Mouse (Mus musculus): Measurements from ENCODE around the gene Ripor1.

Ripor1 gene

DNA sequence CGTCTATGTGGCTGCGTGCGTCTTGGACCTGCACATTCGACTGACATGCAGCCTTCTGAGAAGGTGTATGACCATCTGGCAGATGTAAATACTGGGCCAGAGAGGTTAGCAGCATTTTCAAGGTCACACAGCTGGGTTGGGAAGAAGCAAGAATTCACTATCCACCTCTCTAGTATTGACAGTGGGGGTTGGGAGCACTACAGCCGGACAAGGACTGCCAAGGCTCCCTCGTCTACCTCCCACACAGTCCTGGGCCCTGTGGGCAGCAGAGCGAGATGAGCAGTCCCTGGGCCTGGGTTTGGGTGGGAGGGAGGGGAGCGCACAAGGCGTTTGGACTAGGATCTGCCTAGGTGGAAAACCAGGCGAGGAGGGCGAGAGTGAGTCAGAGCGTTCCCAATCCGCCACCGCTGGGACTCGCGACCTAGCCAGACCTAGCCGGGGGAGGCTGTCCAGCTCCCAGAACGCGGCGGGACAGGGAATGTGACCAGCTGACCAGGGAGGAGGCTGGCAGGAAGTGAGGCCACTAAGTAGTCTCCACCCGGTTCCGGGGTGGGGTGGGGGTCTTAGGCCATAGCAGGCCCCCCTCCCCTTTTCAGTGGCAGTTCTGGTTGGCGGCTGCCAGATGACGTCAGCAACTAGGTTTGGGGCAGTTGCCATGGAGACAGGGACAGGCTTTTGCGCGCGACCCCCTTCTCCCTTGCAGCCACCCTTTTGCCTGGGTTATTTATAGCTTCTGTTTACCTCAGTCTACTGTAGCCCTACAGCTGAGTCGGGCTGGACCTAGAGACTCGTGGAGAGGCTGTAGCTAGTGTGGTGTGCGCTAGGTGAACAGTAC, 1.4 kb downstream of the Ripor1 start:
- peak; percentile 86 for DNase-seq

DNA sequence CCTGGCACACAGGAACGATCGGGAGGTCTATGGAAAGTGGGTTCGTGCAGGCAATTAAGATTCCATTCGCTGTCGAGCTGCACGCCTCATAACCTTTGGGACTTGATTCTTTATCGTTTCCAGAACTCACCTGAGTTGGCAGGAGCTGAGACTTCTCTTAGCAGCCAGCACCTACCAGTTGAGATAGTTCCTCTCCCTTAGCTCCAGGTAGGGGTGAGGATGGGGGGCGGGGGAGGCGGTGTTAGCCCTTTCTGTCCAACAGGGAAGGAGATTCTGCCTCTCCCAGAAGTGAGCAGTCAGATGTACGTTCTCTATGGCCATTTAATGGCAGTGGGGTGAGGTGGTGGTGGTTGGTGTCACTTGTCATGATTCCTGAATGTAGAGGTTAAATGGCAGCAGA, 2.0 kb downstream of the Ripor1 start:
- no peak for DNase-seq

DNA sequence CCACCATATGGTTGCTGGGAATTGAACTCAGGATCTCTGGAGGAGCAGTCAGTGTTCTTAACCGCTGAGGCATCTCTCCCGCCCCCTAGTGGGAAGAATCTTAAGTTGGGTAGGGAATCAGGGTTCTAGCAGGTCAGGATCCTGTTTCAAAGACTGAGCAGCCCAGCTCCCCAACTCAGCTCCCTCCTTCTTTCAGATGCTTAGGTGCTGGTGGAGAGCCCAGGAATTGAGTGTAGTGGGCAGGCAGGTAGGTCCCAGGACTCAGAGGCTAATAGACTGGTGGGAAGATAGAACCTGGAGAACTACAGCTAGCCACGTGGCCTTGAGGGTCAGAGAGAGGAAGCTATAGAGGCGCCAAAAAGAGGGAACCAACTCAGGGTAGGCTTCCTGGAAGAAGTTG, 2.6 kb downstream of the Ripor1 start:
- DNase-seq, result no peak

DNA sequence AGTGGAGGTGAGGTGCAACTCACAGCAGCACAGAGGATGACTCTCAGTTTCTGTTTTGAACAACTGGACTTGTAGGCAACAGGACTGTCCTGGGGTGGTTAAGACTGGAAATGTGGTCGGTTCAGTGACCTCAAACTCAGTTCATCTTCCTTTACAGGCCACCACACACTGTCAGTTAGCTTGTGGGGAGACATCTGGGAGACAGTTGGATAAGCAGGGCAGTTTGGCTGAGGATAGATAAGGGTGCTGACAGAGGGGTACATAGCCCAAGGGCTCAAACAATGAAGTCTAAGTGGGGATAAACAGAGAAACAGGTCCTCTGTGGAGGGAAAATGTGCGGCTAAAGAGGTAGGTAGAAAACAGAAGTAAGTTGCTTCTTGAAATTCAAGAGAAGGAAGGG, 4.3 kb downstream of the Ripor1 start:
- DNase-seq, result no peak

DNA sequence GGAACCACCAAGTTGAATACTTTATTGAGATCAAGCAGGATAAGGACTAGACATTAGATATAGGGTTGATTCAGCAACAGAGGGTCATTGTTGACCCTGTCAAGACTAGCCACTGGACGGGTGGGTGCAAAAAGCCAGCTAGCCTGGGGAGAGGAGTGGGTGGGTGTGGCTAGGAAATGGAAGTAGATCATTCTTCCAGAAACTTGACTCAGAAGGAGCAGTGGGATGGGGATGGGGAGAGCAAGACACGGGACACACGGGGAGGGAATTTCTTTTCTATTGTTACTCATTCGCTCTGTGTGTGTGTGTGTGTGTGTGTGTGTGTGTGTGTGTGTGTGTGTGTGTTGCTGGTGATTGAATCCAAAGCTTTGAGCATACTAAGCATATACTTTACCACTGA, 4.7 kb downstream of the Ripor1 start:
- no peak for DNase-seq

DNA sequence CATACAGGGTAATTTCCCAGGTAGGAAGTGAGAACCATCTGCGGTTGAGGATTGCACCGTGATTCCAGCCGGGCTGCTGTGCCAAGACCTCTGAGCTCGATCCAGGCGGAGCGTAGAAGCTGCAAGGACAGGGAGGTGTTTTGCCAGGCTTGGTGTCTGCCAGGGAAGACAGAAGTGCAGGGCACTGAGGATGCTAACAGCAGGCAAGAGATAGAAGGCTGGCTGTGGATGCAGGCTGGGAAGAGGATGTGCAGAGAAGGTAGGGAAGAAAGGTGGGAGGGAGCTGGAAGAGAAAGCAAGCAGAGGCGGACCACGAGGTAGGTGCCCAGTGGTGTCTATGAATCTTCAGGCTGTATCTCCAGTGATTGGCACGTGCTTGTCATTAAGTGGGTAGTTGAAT, 6.8 kb downstream of the Ripor1 start:
- DNase-seq, result no peak

DNA sequence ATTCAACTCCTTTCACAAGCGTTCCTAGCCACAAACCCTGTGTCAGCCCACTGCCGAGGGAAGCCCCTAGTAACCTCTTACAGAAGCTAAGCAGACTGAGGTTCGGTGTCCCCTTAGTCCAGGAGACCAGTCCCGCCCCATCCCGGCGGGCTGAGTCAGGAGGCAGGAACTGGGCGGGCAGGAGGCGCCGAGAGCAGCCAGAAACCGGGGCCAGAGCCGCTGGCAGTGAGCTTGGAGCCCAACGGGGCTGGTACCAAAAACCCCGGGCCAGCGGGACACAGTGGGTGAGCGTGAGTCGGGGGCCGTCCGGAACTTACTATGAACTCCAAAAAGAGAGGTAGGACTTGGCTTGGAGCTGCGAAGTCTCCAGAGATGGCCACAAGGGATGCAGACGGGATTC, 8.0 kb downstream of the Ripor1 start:
- no peak for DNase-seq

DNA sequence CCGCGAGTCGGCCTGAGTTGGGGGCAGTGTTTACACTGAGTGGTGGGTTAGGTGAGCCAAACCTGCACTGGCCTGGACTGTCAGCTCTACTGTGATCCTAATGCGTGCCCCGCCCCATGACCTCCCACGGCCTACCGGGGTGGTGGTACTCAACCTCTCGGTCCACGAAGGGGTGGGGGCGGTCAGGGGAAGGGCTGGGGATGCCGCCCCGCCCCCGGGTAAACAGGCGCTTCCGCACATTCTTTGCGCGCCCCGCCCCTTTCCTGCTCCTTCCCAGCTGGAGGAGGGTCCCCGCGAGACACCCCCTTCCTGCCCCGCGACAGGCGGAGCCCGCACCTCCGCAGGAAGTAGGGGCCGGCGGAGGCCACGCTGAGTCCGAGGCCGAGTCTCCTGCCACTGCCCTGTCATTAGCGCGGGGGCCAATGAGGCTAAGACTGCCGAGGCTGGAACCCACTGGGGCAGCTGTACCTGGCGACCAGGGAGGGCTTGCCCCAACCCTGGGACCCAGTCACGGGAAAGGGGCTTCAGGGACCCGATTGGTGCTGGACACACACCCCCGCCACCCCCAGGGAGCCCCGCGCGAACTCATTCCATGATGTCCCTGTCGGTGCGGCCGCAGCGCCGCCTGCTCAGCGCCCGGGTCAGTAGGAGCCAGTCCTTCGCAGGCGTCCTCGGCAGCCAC, 8.9 kb downstream of the Ripor1 start:
- no peak for DNase-seq

DNA sequence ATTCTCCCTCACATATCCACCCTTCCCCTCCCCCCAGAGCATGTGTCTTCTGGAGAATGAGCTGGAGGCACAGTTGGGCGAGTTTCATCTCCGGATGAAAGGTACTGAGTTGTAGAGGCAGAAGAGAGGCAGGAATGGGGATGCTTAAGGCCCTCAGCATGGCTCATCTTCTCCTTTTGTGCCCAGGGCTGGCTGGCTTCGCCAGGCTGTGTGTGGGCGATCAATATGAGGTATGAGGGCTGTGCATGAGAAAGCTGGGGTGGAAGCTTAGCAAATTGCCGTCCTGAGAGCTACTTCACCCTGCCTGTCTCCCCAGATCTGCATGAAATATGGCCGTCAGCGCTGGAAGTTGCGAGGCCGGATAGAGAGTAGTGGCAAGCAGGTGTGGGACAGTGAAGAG, 10.9 kb downstream of the Ripor1 start:
- DNase-seq, result no peak

DNA sequence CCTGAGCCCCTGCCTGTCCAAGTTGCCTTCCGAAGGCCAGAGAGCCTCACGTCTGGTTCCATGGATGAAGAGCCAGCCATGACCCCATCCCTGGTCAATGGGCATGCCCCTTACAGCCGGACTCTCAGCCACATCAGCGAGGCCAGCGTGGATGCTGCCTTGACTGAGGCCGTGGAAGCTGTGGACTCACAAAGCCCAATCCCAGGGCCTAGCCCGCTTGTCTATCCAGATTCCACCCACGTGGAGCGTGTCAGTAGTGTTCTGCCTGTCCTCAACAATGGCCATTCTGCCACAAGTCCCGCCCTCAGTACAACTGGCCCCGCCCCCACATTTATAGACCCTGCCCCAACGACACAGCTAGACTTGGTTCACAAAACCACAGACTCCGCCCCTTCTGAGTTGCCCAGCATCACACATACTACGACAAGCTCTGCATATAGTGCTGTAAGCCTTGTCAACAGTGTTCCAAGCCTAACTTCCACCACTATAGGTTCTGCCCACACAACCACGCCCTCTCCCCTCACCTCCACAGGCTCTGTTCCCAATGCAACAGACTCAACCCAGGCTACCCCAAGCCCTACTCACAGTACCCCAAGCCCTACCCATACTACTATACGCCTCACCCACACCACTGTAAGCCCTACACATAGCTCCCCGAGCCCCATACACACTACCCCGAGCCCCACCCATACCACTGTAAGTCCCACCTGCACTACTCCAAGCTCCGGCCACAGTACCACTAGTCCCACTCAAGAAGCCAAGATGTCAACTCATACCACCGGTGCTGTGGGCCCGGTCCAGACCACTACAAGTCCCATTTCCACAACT, 12.6 kb downstream of the Ripor1 start:
- DNase-seq, result no peak

DNA sequence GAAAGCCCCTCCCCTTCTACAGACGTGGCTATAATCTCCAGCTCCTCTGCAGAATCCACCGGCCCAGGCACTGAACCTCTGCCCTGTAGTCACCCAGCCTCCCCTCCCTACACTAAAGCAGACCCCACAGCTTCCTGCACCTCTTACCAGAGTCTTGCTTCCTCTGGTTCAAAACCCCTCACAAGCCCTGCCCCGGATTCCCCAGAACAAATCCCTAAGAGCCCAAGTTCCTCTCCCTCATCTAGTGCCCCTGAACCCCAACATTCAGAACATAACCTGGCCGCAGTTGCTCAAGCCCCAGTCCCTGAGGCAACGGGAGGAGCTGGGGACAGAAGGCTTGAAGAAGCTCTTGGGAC, 13.2 kb downstream of the Ripor1 start:
- DNase-seq, result no peak

DNA sequence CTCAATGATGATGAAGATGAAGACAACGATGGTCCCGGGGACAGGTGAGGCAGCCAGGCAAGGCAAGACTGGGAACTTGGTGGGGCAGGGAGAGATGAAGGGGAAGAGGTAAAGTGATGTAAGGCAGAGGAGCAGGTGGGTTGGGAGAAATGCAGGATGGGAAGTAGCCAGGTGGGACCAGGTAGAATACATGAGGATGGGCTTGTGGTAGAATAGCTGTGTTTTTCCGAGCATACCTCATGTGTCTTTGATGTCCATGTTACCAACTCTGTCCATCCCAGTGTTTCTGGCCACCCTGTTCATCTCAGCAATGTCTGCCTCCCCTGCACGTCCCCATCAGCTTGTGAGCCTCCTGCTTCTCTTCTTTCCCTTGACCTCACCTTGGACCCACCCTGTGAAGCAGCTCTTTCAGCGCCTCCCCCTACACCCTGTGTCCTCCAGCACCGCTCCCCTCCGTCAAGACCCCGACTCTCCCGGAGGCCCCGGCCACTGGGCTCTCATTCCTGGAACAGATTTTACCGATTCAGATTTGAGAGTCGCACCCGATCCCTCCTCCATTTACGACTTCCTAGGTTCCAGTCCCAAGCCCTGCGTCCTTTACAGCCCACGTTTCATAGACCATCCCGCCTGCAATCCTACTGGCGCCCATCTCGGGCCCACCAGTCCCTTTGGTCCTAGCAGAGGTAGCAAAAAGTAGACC, 14.0 kb downstream of the Ripor1 start:
- DNase-seq, result no peak

DNA sequence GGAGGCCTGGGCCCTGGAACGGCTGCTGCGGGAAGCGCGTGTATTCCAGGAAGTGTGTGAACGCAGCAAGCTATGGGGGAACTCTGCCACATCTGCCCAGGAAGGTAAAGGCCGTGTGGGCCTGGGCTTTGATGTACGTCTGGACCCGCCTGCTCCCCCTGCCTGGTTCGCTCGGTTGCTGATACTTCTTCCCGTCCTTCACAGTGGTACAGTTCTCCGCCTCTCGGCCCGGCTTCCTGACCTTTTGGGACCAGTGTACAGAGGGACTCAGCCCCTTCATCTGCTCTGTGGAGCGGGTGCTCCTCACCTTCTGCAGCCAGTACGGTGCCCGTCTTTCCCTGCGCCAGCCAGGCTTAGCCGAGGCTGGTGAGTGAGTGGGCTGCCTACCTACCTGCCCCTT, 15.2 kb downstream of the Ripor1 start:
- no peak for DNase-seq

DNA sequence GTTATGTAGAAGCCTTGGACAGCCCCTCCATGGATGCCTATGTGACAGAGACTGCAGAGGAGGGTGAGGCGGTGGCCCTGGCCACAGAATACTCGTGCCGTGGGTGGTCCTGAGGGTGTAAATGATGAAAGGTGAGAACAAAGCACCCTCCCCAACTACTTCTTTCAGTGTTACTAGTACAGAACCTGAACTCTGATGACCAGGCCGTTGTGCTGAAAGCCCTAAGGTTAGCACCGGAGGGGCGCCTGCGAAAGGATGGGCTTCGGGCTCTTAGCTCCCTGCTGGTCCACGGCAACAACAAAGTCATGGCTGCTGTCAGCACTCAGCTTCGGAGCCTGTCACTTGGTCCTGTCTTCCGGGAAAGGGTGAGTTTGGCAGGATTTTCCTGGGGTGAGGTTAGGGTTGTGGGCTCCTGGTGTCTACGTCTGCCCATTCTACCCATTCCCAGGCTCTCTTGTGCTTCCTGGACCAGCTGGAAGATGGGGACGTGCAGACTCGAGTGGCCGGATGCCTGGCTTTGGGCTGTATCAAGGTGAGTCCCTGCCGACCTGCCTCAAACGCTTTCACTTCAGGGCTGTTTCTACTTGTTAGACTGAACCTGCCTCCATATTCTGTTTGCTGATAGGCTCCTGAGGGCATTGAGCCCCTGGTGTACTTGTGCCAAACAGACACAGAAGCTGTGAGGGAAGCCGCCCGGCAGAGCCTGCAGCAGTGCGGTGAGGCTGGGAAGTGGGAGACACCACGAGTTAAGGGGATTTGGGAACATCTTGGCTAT, 16.1 kb downstream of the Ripor1 start:
- DNase-seq, result no peak

DNA sequence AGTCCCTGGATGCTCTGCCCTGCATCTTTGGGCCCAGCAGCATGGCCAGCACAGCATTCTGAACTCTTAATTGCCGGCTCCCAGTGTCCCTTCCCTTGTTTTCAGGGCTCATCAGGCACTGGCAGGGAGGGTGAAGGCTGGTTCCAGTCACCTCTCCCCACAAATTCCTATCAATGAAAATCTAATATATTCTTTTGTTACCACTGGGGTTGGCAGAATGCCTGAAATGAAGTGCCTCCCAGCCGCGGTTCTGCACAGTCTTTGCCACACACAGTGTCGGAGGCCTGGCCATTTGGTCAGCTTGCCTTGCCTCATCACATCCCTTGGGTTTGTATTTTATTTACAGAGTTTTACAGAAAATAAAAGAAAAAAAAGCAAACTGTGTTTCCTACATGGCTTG, 16.8 kb downstream of the Ripor1 start:
- DNase-seq, result no peak

DNA sequence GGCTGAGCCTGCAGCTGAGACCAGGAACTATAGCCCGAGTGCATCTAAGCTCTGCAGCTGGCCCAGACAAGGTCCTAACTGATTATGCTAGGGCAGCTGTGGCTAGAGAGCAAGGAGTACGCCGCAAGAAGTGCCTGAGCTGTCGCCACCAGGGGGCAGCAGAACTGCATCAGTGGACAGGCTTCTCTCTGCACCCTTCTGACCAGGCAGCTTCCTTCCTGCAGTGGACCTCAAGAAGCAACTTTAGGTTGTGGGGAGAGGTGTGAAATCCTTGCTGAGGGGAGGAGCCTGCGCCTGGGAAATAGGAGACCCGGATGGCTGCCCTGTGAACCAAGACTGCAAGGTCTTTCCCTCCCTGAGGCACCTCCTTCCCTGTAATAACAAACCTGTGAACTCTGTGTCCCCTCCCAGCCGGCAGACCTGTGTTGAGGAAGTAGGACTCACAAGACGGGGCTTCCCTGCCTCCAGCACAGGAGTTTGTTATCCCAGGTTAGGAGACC, 17.4 kb downstream of the Ripor1 start:
- peak; percentile 87 for DNase-seq

DNA sequence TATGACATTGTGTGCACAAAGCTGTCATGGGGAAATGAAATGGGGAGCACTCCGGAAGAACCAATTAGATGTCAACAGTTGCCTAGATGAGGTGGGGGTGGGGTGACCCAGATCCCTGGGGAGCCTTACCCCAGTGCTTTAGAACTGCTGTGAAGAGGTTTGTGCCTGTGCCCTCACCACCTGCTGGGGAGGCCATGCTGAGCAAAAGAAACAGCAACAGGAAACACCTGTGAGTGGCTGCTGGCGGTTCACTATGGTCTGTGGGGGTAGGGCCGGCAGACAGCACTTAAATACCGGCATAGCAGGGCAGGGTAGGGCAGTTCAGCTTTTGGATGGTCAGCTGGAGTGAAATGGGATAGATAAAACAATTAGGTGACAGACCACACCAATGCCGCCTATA, 18.1 kb downstream of the Ripor1 start:
- no peak for DNase-seq

DNA sequence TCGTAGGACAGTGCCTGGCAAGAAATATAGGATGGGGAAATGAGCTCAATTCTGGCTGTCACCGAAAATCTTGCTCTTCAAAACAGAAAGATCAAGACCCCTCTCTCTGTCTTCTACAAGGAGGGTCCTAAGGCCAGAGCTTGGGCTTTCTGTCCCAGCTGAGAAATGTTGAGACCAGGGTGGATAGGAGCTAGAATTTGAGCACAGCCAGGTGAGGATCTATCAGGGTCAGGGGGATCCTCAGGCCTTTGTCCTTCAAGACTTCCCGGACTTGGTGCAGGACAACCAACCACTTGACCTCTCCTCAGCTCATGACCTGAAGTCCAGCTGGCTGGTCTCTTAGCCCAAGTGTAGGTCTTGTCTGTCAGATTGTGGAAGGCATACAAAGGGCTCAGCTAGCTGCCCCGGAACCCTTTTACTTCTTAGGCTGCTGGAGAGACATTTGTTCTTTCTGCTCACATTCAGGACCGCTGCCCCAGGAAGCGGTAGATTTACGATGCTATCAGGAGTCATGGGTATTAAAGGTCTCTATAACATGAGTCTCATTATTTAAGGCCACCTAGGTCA, 18.7 kb downstream of the Ripor1 start:
- no peak for DNase-seq

DNA sequence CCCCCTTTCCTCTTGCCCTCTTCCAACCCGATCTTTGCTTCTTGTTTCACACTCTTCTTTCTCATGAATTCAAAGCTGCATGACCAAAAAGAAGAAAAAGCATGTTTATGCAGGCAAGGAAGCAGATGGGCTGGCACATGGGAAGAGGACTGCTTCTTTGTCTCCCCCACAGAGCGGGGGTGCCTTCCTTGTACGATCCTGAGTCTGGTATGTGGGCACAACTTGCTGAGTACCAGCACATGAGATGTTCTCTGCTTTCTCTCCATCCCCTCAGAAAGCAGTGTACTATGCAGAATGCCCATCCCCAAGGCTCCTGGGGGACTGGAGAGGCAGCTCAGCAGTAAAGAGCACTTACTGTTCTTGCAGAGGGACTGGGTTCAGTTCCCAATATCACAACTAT, 19.3 kb downstream of the Ripor1 start:
- peak; percentile 81 for DNase-seq

DNA sequence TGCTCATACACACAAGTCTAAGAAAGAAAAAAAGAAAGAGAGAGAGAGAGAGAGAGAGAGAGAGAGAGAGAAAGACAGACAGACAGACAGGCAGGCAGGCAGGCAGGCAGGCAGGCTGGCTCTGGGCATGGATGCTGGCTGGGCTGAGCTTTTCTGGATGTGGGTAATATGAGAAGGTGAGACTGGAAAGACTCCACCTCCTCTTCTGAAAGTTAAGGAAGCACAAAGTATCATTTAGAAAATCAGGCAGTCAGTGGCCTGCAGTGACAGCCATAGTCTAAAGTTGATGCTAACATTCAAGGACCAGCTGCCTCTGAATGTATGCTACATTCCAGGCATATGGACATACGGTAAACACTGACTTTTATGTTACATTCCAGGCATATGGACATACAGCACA, 19.8 kb downstream of the Ripor1 start:
- DNase-seq, result no peak

DNA sequence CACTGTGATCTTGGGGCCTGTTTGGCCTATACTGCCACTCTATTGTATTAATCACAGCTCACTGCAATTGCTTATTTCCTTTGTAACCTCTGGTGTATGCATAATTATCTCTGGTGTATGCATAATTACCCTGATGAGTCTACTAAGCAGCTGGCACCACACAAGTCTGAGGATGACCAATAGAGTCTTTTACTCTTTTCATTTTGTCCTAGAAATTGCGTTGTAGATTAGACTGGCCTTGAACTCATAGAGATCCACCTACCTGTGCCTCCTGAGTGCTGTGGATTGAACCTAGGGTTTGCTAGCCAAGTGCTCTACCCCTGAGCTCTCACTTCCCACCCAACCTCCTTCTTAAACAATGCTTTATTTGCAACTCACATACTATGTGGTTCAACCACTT, 21.0 kb downstream of the Ripor1 start:
- DNase-seq, result no peak

DNA sequence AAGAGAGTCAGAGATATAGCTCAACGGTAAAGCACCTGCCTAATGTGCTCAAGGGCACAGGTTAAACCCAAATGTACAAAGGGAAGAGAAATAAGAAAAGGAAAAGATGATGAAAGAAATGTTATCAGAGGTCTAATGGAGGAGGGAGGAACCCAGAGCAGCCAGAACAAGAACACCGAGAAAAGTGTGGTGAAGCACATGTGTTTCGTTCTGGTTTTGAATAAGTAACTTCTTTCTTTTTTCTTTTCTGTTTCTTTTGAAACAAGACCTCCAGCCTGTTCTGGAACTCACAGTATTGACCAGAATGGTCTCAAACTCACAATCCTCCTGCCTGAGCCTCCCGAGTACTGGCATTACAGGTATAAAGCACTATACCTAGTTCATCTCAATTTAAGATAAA, 24.3 kb downstream of the Ripor1 start:
- DNase-seq, result no peak
